Mouse (Mus musculus): ENCODE results near the gene Gm20532.

DNA sequence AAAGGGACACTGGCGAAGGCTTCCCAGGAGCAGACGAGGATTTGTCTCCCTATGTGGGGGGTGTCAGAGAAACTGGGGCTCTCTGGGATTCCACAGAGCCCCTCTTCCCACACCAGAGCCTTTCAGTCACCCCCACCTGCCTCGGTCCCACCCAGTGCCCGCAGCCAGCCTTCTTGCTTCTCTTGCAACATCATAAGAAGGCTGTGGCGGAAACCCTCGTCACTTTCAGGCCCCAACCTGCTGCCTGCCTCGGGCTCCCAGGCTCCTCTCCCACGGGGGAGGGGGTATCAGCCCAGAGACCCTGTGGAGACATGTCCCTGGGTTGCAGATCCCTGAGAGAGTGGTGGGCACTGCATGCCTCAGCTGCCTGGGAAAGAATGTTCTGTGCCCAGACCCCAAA, 35.0 kb upstream of the Gm20532 start:
- TF ChIP-seq CTCF (IDR thresholded peaks at IDR 0.05; ENCODE audit: borderline replicate concordance, insufficient read depth, low read depth, low read length): no peak
- TF ChIP-seq POLR2A (IDR thresholded peaks at IDR 0.05; ENCODE audit: borderline replicate concordance, insufficient read depth, low read length): no peak

All from cerebellum, adult 2 months (tissue).